Mouse (Mus musculus) lung, postnatal 10 days (tissue): ENCODE data around the gene Tbc1d10c.

ENCODE experiments used
- DNase-seq: peaks from one replicate; pipeline ENCODE4 v3.0.0; 2021

Gene Tbc1d10c

DNA sequence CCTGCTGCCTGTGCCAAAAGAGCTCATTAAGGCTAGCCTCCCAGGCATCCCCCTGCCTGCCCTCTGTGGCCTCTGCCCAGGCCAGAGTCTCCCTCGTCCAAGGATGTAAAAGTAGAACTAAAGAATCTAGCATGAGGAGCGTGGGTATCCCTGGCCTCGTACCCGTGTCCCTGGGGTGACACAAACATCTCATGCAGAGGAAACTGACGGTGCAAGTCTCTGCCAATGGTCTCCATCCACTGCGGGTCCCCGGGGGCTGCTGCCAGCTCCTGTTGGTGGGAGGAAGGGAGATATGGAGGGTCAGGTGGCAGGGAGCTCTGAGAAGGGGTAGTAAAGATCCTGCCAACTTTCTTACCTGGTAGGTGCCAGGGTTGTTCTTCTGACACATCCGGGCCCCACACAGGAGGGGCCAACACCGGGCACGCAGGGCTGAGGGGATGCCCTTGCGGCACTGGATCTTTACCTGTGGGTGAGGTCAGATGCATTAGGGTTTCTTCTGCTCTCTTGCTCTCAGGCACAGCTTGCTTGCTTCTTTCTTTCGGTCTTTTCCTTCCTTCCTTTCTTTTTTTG, 1.9 kb downstream of the Tbc1d10c start:
- DNase-seq = no peak

DNA sequence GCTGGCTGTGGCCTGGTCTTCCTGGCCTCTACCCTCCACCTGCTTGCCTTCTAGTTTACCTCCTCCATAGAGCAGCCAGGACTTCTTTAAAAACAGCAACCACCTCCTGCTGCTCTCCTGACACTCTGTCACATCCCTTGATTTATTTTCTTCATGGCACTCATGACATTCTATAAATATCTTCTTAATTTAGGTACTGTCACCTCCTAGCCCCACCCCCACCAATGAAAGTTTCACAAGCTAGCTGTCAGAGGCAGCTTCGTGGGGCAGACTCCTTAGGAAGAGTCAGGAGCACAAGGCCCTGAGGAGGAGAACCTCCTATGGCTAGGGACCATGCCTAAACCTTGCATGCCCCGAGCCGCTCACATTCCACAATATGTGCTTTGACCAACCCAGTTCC, 3.8 kb downstream of the Tbc1d10c start:
- no peak for DNase-seq

DNA sequence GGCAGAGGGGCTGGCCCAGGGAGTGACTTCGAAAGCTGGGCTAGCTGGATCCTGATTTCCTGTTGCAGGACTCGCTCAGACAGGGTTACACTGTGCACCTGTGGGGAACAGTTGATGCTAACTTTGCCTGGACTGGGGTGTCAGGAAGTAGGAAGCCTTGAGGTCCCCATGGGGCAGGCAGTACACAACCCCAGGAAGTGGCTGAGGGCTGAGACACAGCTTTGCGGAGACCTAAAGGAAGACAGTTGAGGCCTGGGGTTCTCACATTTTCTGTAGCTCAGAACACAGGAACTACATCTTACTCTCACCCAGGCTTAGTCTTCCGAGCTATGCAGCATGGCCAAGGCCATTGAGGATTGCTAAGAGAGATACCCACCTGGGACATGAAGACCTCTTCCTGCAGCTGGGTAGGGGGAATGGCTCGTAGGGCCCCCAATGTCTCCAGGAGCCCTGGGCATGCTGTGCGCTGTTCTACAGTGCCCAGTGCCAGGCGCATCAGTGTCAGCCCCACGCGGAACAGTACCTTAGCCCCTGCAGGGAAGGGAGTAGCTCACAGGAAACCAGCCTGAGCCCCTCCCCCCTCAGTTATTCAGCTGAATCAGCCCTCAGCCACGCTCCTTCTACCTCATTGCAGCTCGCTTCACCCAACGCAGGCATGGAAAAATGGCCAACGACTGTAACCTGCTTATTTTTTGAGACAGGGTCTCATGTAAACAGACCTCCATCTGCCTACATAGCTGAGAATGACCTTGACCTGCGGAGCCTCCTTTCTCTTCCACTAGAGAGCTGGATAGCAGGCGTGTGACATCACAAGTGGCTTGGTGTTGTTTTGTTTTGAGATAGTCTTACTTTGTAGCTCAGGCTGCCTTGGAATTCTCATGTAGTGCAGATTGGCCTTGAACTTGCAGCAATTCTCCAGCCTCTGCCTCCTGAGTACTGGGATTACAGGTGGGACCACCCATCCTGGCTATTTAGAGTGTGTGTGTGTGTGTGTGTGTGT, 5.8 kb downstream of the Tbc1d10c start:
- DNase-seq = peak; percentile 56

DNA sequence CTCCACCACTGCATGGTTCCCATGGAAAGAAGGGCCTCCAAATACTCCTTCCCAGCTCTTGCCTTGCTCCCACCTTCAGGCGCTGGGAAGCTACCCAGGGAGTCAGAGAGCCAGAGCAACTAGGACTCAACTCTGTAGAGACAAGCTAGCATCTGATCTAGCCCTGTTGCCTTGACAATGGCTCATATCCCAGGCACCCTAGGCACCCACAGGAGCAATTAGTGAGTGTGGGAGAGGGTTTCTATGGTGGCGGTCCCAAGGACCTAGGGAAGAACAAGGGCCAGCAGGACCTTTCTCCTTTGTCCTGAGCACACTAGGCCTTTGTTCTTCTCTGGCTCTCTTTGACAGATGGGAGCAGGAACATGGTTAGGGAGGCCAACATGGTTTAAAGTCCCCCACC, 7.4 kb downstream of the Tbc1d10c start:
- DNase-seq = no peak

DNA sequence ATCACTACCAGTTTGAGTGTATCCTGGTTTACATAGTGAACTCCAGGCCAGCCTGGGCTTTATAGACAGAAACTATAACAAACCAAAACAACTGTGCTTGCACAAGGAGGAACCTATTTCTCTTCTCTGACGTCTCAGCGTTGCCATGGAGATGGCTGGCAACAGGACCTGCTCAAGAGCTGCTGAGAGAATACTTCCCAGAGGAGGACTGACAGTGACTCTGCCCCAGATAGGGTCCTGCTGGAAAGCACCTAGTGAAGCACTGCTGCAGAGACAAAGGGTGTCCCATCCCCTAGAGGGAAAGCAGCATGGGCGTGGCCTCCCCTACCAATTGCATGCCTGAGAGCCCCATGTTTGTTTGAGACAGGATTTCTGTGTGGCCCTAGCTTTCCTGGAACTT, 9.2 kb downstream of the Tbc1d10c start:
- peak; percentile 79 for DNase-seq

DNA sequence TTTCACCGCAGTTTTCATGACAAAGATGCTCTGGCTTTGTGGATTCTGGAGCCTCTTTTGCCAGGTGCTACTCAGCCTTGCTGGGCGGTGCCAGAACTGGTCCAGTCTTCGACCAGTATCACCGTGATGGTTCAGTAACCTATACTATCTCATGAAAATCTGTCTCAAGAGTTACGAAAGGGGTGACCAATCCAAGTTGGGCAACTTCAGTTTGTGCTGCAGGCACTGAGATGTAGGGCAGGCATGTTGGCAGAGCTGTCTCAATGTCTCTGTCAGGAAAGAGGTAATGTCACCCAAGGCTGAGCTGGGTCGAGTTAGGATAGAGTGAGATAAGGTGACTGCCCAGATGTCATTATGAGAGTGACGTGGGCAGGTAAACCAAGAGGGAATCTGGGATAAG, 10.7 kb downstream of the Tbc1d10c start:
- DNase-seq = no peak

DNA sequence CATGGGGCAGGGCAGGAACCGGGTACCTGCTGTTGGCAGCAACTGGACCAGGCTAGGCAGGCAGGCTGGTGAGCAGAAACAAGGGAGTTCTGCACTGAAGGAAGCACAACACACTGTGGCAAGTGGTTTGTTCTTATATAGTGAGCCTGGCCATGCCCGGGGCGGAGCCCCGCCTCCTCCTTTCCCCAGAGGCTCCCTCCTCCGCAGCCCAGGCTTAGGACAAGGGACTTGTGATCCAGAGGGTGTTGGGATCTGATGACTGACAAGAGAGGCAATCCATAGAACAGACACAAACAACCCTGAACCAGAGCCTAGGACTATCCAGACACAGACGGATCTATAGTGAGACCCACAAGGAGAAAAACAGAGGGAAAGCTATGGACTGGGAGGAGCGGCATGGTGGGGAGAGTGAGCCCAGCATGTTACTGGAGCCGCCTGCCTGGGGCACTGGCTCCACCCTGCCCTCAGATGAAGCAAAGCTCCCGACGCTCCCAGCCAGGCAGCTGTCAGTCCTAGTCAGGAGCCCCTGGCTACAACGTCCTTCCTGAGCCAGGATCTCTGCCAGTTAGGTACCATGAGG, 15.6 kb downstream of the Tbc1d10c start, which contains the start of gene Carns1:
Gene Carns1 (minus strand): TSS at position 112 of the 580 bp plus-strand sequence.
- DNase-seq = peak; percentile 66

DNA sequence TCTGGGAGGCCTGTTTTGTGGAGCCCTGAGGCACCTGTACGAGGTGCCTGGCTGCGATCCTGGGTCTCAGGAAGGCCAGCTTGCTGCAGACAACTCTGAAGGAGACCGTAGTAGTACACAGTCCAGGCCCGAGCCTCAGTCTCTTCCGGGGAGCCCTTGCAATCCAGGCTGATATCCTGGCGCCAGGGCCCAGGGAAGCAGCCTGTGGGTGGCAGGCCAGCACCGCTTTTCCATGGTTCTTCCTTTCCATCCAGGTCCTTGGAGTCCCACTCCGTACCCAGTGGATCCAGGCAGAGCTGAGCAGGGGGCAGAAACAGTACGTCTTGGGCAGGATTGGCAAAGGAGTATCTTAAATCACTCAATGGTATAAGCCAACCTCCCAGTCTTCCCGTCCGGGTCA, 18.2 kb downstream of the Tbc1d10c start:
- DNase-seq = no peak

DNA sequence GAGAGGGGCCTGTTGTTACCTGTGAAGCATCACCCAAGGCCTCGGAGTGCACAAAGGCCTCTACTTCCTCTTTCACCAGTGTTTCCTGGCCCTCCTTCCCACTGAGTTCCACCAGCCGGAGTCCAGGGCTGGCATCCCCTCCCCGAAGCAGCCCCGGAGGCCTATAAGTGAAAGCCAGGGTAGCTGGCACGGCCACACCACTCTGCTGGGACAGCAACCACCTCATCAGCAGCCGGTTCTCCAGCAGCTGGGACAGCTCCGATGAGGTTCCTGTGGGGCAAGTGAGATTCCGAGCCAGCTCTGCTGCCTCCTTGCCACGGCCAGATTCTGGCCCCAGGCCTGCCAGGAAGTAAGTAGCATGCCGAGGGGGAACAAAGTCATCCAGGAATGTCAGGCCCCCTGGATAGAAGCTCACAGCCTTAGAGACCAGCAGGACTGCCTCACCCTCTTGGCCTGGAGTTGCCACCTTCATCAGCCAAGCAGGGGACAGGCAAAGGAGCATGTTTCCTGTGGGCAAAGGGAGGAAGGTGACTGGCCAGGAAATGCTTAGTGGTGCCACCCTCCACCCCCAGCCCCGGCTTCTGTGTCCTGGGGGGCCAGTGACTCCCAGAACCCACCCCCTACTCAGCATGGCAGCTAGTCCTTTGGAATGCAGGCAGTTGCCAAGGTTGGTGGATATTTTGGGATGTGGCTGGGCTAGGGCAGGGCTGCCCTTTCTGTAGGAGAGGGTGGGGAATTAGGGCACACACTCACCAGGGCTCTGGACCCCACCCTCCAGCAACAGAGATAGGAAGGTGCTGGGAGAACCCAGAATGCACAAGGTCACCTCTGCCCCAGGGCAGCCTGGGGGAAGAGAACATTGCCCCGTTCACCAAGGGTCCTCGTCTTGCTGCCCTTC, 19.4 kb downstream of the Tbc1d10c start:
- peak; percentile 62 for DNase-seq

DNA sequence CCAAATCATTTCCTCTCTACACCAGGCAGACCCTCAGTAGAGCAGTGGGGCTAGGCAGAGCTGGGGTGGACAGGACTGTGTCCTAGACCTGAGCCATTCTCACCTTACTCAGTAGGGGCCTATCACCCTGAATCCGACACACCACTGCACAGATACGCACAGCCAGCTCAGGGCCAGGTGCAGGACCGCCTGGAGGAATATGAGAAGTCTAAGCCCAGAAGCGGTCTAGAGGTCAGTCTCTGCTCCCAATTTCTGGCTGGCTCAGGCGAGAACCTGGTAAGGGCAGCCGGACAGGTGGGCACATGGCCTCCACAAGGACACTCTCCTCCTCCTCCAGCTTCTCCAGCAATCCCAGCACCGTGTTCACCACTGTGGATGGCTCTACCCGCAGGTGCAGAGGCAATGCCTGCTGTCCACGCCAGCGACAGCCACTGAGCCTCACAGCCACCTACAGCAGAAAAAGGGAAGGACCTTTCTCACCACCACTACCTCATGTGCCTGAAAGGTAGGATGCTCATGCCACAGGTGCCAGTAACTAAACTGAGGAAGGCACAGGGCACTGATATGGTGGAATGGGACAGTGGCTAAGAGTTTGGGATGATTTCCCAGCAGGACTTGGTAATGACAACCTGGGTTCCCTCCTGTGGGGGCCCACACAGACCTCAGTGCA, 20.2 kb downstream of the Tbc1d10c start:
- no peak for DNase-seq

DNA sequence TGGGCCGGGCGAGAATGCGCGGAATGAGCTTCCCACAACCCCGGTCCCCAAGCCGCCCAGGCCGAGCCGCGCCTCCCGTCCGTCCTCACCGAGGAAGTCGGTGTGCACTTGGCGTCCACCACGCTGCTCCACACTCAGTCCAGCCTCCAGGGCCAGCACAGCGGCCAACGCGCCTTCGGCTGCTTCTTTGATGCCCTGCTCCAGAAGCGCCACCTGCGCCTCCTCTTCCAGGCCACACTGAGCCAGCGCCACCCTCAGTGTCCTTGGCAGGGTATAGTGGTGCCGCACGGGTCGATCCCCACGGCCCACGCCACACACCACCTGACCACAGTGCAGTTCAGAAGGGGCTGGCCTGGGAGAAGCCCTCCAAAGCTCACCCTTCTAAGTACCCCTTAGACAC, 21.3 kb downstream of the Tbc1d10c start:
- DNase-seq = no peak

DNA sequence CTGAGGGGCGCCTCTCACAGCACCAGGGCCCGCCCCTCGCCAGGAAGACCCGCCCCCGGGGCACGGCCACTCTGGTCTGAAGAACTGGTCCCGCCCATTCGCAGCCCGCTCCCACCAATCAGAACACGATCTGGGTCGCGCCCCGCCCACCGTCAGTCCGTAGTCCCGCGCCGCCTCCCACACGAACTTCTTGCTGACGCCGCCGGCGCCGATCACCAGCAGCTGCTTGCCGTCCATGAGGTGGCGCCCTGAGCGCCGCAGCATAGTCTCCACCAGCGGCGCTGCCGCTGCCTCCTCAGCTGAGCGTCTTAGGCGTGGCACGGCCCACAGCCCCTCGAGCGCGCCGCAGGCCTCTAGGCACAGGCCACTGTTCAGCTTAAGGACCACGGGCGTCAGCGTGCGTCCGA, 21.7 kb downstream of the Tbc1d10c start:
- peak; percentile 99 for DNase-seq

DNA sequence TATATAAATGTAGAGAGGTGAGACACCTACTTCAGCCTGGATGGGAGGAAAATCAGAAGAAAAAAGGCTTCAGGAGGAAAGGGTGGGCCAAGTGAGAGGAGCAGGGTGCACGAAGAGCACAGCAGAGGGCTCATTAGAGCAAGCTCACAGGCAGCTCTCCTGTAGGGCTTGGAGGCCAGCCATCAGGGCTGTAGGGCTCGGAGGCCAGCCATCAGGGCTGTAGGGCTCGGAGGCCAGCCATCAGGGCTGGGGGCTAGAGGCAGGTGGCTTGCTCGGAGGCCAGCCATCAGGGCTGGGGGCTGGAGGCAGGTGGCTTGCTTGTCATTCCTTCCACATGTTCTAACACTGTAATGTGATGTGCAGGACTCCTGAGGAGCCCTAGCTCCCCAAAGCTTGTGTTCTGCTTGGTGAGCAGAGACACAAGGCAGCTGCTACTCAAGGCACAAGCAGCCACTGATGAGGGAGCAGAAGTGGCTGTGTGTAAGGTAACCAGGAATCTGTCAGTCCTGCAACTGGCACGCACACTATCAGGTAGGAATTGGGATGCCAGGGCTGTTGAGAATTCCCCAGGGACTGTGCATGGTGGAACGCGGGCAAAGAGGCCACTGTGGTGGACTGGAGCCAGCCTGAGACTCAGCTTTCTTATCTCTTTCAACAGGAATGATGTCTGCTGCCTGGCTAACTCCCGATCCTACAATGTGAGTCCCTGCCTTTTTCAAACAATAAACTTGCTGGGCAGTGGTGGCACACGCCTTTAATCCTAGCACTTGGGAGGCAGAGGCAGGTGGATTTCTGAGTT, 24.2 kb downstream of the Tbc1d10c start:
- DNase-seq = no peak

DNA sequence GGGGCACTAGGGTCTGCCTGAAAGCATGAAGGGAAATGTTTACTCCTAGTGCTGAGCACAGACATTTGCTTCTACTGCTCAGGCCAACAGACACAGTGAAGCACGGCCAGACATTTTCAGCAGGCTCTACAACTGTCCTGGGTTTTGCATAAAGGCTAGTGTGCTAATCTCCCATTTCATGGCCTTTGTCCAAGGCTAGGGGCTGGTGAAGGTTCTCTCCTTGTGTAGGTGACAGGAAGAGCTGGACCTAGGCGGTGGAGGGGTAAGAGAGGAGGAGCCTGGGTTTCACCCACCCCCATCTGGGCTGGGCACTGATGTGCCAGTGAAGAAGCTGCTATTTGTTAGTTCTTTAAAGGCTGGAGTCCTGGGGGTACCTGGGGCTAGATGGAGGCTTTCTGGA, 26.4 kb downstream of the Tbc1d10c start:
- DNase-seq = no peak

DNA sequence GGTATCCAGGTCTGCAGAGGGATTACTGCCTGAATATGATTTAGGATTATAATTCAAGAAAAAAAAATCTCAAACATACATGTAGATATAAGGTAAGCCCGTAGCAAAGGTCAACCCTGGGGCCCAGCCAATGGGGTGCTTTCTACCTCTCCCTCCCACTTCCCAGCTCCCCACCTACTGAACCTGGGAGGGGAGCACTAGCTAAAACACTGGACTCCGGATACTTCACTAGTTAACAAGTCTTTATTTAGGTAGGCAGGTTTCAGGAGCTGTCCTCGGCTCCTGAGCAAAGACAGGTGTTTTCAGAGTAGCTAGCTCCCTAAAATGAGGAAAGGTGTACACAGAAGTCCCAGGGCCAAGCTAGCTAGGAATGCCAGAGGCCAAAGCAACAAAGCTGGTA, 27.0 kb downstream of the Tbc1d10c start:
- DNase-seq = no peak

DNA sequence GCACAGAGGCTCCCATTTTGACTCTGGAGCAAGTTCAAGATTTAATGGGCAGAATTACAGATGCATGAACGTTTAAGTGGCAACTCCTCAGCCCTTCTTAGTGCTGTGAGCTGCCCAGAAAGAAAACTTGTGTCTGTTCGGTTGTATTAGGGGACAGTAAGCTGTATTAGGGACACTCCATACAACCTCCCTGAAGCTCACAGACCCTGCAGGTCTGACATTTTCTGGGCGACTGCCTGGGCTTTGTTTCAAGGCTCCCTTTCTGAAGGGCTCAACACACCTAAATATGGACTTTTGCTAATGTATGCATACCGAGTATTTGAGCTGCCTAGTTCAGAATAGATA, 27.6 kb downstream of the Tbc1d10c start:
- no peak for DNase-seq

DNA sequence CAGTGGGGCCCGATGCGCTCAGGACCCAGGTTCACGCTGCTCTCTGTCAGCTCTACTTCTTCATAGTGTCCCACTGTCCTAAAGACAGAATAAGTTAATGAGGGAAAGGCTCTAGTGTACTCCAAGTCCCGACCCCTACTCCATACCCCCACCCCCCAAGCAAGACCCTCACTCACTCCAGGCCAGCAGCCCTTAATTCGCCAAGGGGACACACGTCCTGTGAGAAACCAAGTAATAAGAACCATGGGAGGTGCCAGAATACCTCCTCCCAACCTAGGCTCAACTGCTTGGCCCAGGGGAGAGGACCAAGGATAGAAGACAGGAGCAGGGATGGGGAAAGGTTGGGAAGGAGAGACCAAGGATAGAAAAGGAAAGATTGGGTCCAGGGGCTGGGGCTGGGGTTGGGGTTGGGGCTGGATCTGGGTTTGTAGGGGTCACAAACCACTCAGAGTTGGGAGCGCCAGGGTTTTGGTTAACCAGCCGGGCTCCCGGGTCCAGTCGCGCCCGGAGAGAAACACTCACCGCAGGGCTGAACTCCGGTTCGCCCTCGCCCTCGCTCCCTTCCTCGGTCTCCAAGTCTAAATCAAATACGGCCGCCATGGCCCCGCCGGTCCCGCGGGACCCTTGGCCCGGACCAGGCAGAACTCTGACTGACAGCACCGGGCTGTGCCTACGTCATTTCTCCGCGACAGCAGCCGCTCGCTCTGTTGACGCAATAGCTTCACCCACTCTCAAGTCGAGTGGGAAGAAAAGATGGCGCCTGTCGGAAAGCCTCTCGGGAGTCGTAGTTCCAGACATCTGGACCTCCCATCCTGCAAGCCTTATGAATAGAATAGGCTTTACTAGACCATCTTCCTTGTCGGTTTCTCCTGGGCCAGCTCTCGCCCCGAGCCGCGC, 28.2 kb downstream of the Tbc1d10c start, which contains the start of gene Rps6kb2:
Gene Rps6kb2 (minus strand): TSS at position 709 of the 897 bp plus-strand sequence.
- DNase-seq = peak; percentile 97

DNA sequence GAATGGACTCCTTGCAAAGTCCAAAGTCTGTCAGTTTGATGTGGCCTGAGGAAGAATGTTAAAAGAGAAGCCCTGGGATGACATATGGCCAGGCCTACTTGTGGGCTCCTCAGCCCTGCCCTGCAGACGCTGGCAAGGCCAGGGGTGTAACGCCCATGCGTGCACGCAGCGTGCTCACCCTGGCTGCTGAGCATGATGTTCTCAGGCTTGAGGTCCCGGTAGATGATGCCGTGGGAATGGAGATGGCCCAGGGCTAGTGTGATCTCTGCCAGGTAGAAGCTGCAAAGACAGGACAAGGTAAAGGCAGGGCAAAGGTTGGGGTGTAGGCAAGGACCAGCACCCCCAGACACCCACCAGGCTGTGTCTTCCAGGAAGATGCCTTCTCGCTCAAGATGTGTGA, 32.0 kb downstream of the Tbc1d10c start:
- no peak for DNase-seq

DNA sequence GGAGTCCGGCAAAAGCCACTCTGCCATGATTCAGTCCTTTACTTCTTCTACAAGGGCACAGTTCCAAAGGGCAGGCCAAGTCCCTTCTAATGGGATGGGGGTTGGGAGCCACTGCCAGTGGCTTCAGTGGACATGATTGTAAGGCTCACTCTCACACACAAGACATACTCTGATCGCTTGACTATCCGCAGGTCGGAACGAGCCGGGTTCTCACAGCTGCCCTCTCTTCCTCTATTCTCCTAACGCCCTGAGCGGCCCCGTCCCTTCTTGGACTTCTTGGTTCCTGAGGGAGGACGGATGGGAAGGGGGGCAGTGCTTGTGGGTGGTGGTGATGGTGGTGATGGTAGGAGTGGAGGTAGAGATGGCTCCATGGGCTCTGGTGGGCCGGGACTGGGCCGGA, 34.3 kb downstream of the Tbc1d10c start:
- no peak for DNase-seq

DNA sequence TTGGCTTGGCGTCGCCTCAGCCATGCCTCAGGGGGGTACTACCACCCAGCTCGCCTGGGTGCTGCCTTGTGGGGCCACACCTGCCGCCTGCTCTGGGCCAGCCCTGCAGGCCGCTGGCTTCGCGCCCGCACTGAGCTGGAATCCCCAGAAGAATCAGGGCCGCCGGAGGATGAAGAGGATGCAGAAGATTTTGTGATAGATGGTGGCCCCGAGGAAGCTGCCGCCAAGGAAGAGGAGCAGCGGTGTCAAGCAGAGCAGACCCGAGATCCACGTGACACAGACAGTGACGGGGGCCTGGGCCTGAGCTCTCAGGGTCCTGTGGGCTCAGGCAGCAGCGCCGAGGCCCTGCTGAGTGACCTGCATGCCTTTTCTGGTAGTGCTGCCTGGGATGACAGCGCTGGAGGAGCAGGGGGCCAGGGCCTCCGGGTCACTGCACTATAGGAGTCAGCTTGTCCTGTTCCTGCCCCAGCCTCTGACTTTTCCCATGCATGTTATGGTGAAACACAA, 35.0 kb downstream of the Tbc1d10c start:
- DNase-seq = no peak
